Mouse (Mus musculus) left cerebral cortex, adult 11 months (tissue): ENCODE data around the gene Zswim3.
"Not testable (repeated sequence)": the region's sequence is repeated elsewhere in the genome, so short reads cannot be mapped to it uniquely, and the experiment has no call there.

Experiments used
- DNase-seq: peaks from one replicate; pipeline ENCODE4 v3.0.0; 2022; ENCODE audit warnings: low spot score

The Zswim3 gene

GRCm38 (mm10) chr2:164856309-164857100 lies 51.6 kb downstream of the Zswim3 start:
- no peak for DNase-seq

- no peak for DNase-seq
Observed at GRCm38 (mm10) chr2:164857101-164857821, 52.4 kb downstream of the Zswim3 start, which contains the start of gene Pltp. Gene Pltp (minus strand): TSS chr2:164857711.

GRCm38 (mm10) chr2:164857842-164858553 lies 53.1 kb downstream of the Zswim3 start:
- DNase-seq: no peak

- DNase-seq: no peak
Observed at GRCm38 (mm10) chr2:164859155-164859554, 54.3 kb downstream of the Zswim3 start.

GRCm38 (mm10) chr2:164859640-164860432 lies 54.9 kb downstream of the Zswim3 start:
- no peak for DNase-seq

DNA sequence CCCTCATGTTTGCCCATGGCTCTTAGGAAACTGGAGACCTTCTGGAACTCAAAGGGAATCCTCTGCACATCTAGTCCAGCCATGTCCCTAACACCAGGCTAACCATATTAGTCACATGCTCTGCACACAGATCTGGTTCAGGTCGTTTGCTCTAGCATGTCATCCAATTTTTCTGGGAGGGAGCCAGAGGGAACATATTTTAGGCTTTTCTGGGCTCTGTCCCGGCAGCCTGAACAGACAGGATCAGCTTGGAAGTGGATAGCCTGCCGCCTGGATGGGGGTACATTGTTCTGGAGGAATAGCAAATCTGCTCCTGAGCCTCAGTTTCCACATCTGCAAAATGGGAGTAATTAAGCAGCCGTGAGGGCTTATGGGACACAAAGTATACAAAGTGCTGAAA lies 56.2 kb downstream of the Zswim3 start:
- no peak for DNase-seq

DNA sequence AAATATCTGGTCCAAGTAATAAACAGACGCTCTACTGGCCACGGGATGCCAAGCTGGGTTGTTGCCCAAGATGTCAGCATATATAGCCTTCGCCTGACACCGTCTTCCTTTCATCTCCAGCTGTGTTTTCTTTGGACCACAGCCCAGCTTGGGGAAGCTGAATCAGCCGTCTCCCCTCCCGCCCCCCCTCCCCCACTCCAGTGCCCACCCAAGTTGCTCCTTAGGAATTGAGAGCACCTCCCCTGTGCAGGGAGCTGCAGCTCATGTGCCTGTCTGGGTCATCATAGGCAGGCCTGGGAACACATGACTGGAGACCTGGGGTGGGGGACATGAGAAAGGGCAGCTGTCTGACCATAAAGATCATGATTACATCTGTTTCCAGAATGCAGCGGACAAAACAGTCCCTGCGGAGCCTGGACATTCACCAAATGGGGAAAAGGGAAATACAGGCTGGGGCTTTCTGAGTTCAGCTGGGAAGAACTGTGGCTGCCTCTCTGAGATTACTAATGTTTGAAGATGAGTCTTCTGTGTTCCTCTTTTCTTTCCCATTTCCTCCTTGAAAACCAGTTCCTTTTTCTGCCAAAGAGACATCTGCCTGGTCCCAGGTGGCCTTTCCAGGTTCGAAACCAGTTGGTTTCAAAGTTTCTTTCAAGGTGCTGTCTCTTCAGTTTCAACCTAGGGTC lies 57.4 kb downstream of the Zswim3 start:
- DNase-seq: no peak

- DNase-seq: not testable (repeated sequence)
Observed at GRCm38 (mm10) chr2:164863411-164863810, 58.5 kb downstream of the Zswim3 start.

- no peak for DNase-seq
Observed at GRCm38 (mm10) chr2:164864593-164864992, 59.7 kb downstream of the Zswim3 start.

DNA sequence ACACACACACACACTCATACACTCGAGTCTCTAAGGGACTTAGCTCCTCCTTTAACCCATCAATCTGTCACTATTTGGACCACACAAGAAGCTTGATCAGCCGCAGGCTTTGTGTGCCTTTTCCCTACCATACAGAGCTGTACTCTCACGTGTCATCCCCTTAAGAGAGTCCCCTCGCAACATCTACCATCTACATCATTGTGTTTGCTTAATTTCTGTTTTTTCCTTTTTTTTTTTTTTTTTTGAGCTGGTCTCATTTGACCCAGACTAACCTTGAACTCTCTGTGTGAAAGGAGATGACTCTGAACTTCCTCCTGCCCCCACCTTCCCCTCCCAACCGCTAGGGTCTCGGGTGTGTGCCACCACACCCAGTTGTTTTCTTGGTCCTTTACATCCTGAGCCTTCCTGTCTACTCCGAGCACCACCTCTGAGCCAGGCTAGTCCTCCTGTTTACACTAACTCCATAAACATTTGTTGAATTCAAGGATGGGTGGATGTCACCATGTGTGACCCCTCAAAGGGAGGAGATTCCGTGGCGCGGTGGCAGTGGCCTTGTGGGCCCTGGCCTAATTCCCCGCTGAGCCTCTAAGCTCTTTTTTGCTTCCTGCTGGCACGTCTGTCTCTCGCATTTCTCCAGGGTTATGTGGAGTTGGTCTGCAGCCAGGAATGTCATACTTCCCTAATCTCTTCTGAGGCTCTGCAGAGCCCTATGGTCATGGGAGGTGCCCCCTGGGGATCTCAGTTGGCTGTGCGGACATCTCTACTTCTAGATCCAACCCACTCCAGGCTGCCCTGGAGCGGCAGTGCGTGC lies 62.0 kb downstream of the Zswim3 start:
- no peak for DNase-seq

- DNase-seq: no peak
Observed at GRCm38 (mm10) chr2:164867566-164867965, 62.7 kb downstream of the Zswim3 start.

GRCm38 (mm10) chr2:164868491-164868890 lies 63.6 kb downstream of the Zswim3 start:
- no peak for DNase-seq
